Mouse (Mus musculus) naive thymus-derived CD4-positive, alpha-beta T cell, adult 5 months (primary cell): ENCODE data around the gene Surf4. TPM values are rescaled to one million over a fixed set of nuclear protein-coding genes. Genes with fewer than 3 reads are reported as not detected.

ENCODE experiments used
- polyA plus RNA-seq: library from polyadenylated mRNA; unstranded; fragments of 100-300 nt; shearing (Covaris generic); gene quantifications from one replicate; pipeline ENCODE4 v1.2.1, GENCODE M21; 2017

The Surf4 gene
- polyA plus RNA-seq: 132 TPM

DNA sequence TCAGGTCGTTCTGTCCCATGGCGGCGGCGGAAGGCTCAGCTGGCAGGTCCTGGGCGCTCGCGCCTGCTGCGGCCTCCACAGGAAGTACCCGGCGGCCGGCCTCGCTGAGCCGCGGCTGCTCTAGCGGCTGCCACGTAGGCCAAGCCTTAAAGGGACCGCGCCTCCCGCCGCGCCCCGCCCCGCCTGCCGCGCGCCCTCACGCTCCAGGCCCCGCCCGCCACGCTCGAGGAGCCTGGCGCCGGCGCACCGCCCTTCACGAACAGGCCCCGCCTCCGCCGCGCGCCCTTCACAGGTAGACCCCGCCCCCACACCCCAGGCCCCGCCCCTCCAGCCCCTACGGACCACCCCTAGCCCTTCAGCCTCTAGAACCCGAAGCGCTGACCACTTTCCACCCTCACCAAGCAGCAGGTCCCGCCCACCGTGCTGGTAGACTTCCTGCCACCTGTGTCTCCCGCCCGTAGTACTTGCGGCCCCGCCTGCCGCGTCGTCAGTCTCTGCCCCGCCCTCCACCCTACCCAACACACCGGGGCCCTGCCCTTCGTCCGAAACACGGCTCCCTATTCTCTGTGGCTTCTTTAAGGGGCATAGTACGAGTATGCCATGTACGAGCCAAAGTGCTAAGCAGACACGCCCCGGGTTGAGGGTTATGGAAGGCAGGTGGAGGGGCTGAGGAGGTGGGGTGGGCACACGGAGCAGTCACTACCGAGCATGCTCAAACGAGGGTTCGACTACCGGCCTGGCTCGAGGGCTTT lies at the start of gene Surf4, which contains the start of gene Stkld1:
Gene Surf4, minus strand, starts transcription at position 625 of the 752 bp plus-strand sequence.
Gene Stkld1, plus strand, starts transcription at position 744 of the 752 bp plus-strand sequence.

GRCm38 (mm10) chr2:26973116-26973515 lies 39.4 kb upstream of the Surf4 start, which contains the start of gene Adamts13:
Gene Adamts13, plus strand, starts transcription at chr2:26973416.

DNA sequence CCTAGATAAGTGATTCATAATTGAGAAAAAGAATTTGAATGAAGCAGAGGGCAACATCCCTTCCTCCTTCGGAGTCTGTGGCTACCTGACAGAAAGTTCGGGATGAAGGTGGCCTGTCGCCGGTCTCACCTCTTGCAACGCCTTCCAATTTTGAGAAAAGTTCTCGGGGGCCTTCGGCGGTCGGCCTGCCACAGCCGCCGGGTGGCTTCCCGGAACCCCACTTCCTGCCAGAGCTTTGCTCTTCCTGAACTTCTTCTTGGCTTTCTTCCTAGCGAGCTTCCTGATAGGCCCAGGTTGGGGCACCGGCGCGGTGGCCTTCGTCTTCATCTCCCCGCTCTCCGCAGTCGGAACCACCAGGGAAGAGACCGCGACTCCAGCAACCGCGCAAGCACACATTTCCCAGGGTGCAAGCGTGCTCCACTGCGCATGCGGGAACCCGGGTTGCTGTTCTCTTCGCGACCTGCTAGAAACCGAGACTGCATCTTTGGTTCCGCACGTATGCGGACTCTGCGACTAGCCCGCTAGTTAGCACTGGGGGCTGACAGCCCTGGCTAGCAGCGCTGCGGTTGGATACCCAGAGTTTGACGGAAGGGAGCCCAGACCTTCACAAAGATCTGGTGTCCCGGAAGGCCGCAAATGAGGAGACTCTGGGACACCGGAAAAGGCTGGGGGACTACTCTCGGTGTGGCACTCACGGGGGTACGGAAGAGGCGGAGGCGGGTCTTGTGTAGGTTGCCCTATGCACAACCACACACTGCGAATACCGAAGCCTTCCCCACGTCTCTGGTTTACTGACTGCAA lies 30.4 kb upstream of the Surf4 start, which contains the start of gene Rexo4:
Gene Rexo4, minus strand, starts transcription at position 464 of the 801 bp plus-strand sequence.

DNA sequence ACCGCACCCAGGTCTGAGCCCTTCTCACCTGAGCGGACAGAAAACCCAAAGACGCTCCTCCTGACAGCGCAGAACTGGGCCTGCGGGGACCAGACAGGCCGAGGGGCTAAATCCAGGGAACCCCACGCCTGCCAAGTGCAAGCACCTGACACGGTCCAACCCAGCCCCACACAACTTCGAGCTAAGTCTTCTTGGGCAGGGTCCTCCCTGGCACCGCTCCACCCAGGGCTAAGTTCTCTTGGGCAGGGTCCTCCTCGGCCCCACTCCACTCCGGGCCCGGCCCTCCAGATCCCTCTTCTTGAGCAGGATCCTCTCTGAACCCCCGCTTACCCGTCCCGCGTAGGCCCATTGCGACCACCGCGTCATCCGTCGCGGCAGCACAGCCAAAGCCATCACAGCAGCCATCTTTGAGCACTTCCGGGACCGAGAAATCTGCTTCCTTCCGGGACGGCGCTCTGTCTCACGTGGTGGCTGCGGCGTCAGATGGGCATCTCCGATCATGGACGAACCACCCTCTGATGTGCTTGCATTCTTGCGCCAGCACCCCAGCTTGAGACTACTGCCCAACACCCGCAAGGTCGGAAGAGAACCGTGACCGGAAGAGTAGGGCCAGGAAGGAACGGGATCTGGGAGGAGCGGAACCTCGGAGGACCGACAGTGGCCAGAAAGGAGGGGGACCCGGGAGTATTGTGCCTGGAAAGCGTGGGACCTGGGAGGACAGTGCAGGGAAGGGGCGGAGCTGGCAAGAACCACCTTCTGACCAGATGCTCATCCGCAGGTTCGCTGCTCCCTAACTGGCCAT lies 17.6 kb downstream of the Surf4 start, which contains the start of the genes Surf2 and Surf1:
Gene Surf2, plus strand, starts transcription at position 441 of the 802 bp plus-strand sequence.
Gene Surf1, minus strand, starts transcription at position 604 of the 802 bp plus-strand sequence.

GRCm38 (mm10) chr2:26910124-26910993 lies 23.4 kb downstream of the Surf4 start, which contains the start of the genes Med22 and Rpl7a:
Gene Med22, minus strand, starts transcription at chr2:26910677.
Gene Rpl7a, plus strand, starts transcription at chr2:26910764.

DNA sequence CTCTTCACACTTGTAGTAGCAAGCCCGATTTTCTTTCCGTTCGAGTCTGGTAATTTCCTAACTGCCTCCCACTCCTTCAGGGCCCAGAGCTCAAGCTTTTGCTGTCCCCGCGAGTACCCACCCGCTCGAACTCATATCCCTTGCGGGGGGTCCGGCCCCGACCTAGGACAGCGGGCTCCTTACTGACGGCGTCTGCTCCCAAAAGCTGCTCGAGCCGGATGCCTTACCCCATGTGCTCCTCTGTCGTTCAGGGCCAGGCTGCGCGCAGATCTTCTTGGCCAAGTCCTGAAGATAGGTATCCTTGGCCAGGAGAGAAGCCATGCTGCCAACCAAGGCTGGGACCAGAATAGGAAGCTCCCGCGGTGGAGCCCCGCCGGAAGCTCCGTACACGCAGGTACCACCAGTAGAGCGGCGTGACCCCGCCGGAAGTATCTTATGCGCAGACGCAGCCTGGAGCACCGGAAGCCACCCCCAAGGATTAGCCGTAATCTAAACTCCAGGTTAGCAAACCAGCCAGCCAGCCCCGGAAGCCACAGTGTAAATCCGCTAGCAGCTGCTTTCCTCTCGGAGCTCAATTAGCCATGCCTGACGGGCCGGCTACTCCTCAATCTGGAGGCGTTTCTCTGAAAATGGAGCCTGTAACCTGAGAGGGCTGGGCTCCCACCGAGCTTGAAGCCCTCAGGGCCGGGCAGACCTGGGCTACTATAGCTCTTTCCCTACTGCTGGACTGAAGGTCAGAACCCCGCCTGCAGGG lies 31.1 kb downstream of the Surf4 start, which contains the start of gene Surf6:
Gene Surf6, minus strand, starts transcription at position 413 of the 754 bp plus-strand sequence.

Other genes with a start within 250 kb of the Surf4 start
- not detected for gene Abo, start 68.9 kb downstream of the Surf4 start, polyA plus RNA-seq
- 40.1 TPM for gene Surf6, start 31.0 kb downstream of the Surf4 start, polyA plus RNA-seq
- 19.7 TPM for gene Med22, start 23.3 kb downstream of the Surf4 start, polyA plus RNA-seq
- gene Rpl7a, start 23.2 kb downstream of the Surf4 start, polyA plus RNA-seq: 329 TPM
- gene Surf2, start 17.6 kb downstream of the Surf4 start, polyA plus RNA-seq: 81.8 TPM
- 60.7 TPM for gene Surf1, start 17.4 kb downstream of the Surf4 start, polyA plus RNA-seq
- 0.16 TPM for gene Stkld1, start 119 bp upstream of the Surf4 start, polyA plus RNA-seq
- gene Rexo4, start 30.5 kb upstream of the Surf4 start, polyA plus RNA-seq: 54.8 TPM
- gene Adamts13, start 39.5 kb upstream of the Surf4 start, polyA plus RNA-seq: not detected
- gene Cacfd1, start 76.0 kb upstream of the Surf4 start, polyA plus RNA-seq: 25.2 TPM
- not detected for gene Slc2a6, start 94.1 kb upstream of the Surf4 start, polyA plus RNA-seq
- not detected for gene Mymk, start 138.3 kb upstream of the Surf4 start, polyA plus RNA-seq
- gene Adamtsl2, start 145.5 kb upstream of the Surf4 start, polyA plus RNA-seq: 0.09 TPM
- not detected for gene Fam163b, start 208.6 kb upstream of the Surf4 start, polyA plus RNA-seq
- not detected for gene Dbh, start 231.3 kb upstream of the Surf4 start, polyA plus RNA-seq